Mouse (Mus musculus) heart, embryonic 14.5 days (tissue): ENCODE results near the gene Klk1b5. TPM values are rescaled to one million over a fixed set of nuclear protein-coding genes. Genes with fewer than 3 reads are reported as not detected.

Experiments
- polyA plus RNA-seq: library from polyadenylated mRNA; unstranded; fragments of >200 nt; fragmentation: Nextera tagmentation; extraction: Ambion mirVana; gene quantifications from 2 replicates; pipeline ENCODE4 v1.2.1, GENCODE M21; 2014

Klk1b5 gene
- polyA plus RNA-seq, 1 experiment from 2014 or later, result not detected

Other genes starting within 250 kb of the Klk1b5 start
- not detected in 2 replicates for gene Klk1b1, start 249.2 kb upstream of the Klk1b5 start, polyA plus RNA-seq
- not detected in 2 replicates for gene Klk1b9, start 239.9 kb upstream of the Klk1b5 start, polyA plus RNA-seq
- not detected in 2 replicates for gene Klk1b11, start 220.1 kb upstream of the Klk1b5 start, polyA plus RNA-seq
- gene Klk1b26, start 203.8 kb upstream of the Klk1b5 start, polyA plus RNA-seq, result not detected in 2 replicates
- gene Klk1b27, start 163.7 kb upstream of the Klk1b5 start, polyA plus RNA-seq, result not detected in 2 replicates
- not detected in 2 replicates for gene Klk1b21, start 113.6 kb upstream of the Klk1b5 start, polyA plus RNA-seq
- gene Klk1b22, start 103.3 kb upstream of the Klk1b5 start, polyA plus RNA-seq, result not detected in 2 replicates
- gene Klk1b16, start 79.2 kb upstream of the Klk1b5 start, polyA plus RNA-seq, result not detected in 2 replicates
- gene Klk1b24, start 27.7 kb upstream of the Klk1b5 start, polyA plus RNA-seq, result not detected in 2 replicates
- not detected in 2 replicates for gene Klk1b3, start 17.8 kb upstream of the Klk1b5 start, polyA plus RNA-seq
- not detected in 2 replicates for gene Klk1b4, start 8.5 kb upstream of the Klk1b5 start, polyA plus RNA-seq
- gene Klk1, start 9.4 kb downstream of the Klk1b5 start, polyA plus RNA-seq, result not detected in 2 replicates
- not detected in 2 replicates for gene Gm36864, start 20.2 kb downstream of the Klk1b5 start, polyA plus RNA-seq
- gene 1700028J19Rik, start 30.8 kb downstream of the Klk1b5 start, polyA plus RNA-seq, result 1.1 and 1.6 TPM in 2 replicates
- gene 2410002F23Rik, start 30.8 kb downstream of the Klk1b5 start, polyA plus RNA-seq, result 54.8 and 62.7 TPM in 2 replicates
- not detected in 2 replicates for gene Acp4, start 41.4 kb downstream of the Klk1b5 start, polyA plus RNA-seq
- gene Gm15517, start 45.5 kb downstream of the Klk1b5 start, polyA plus RNA-seq, result not detected in 2 replicates
- 0.81 and 0.85 TPM in 2 replicates for gene Clec11a, start 91.0 kb downstream of the Klk1b5 start, polyA plus RNA-seq
- gene Shank1, start 94.3 kb downstream of the Klk1b5 start, polyA plus RNA-seq, result 0.44 and 0.96 TPM in 2 replicates
- gene Syt3, start 168.2 kb downstream of the Klk1b5 start, polyA plus RNA-seq, result 0.57 and 0.59 TPM in 2 replicates
- gene 1700008O03Rik, start 169.9 kb downstream of the Klk1b5 start, polyA plus RNA-seq, result 0.34 and 0.47 TPM in 2 replicates
- 4.1 and 4.5 TPM in 2 replicates for gene Lrrc4b, start 213.1 kb downstream of the Klk1b5 start, polyA plus RNA-seq
- 0.34 and 1.4 TPM in 2 replicates for gene Aspdh, start 249.4 kb downstream of the Klk1b5 start, polyA plus RNA-seq